Mouse (Mus musculus) T-cell, adult 2 months (primary cell): Measurements from ENCODE around the gene Alg5.

Source experiments
- DNase-seq: peaks from one replicate; pipeline ENCODE4 v3.0.0; 2022; ENCODE audit warnings: low spot score

Alg5 gene

DNA sequence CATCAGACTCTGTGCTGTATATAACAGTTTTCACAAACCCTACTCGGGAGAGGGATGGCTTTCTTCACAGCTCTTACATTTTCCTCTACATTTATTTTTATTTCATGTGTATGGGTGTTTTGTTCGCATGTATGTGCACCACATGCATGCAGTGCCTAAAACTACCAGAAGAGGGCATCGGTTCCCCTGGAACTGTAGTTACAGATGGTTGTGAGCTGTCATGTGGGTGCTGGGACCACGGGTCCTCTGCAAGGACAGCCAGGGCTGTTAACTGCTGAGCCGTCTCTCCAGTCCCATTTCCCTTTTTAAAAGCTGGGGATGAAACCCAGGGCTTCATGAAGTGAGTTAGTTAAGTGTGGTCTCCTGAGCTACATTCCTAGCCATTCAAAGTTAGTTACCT lies 60.0 kb downstream of the Alg5 start:
- no peak for DNase-seq

DNA sequence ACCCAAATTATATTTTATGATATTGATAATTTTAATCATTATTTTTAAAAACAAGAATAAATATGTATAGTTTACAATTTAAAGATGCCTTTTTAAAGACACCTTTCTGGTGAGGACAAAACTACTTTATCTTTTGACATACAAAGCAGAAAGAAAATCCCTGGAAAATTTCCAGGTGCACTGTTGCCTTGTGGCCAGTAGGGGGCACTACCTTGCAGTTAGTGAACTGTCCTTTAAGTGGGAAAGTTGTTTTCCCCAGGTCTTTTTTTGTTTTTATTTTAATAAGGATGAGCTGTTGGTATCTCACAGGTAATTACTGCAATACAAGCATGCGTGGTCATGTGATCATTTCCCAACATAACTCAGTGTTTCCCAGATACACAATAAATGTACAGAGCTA lies 60.5 kb downstream of the Alg5 start:
- DNase-seq = no peak

DNA sequence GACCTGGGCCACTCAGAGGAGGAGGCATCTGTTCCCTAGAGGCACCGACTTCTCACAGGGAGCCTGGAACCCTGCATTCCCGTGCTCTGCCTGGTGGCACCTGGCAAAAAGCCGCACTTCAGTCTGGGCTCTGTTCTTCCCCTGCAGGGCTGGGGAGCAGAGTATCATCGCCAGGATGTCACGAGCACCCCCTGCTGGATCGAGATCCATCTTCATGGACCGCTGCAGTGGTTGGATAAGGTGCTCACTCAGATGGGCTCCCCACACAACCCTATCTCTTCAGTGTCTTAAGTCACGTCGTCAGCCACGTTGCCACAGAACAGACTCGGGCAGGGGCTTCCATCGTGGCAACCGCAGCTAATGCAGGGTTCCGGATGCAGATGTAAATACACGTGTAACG lies 61.9 kb downstream of the Alg5 start:
- peak; percentile 19 for DNase-seq
